Mouse (Mus musculus): ENCODE data around the gene BC024978. TPM values are rescaled to one million over a fixed set of nuclear protein-coding genes. Genes with fewer than 3 reads are reported as not detected.
A peak's percentile ranks its signal among the peaks of the same experiment; 100 is the strongest.

Gene BC024978
- polyA plus RNA-seq, 1 experiment = not detected

- Histone ChIP-seq H3K4me3 (ENCODE audit: insufficient read depth, low read depth, low read length) (no peak overlapping the region), H3K4me1 (ENCODE audit: control insufficient read depth, insufficient read depth, low read length) (peaks cover 9% of the 10 kb centered on the region), H3K27ac (ENCODE audit: insufficient read depth, low read depth, low read length) (no peak overlapping the region)
- TF ChIP-seq CTCF (IDR thresholded peaks at IDR 0.05; ENCODE audit: insufficient read depth, low read depth, low read length) = no peak
- no peak for TF ChIP-seq POLR2A (IDR thresholded peaks at IDR 0.05; ENCODE audit: insufficient read depth, low read depth, low read length)
Measured at GRCm38 (mm10) chr7:27198355-27198754, 2.8 kb downstream of the BC024978 start.

GRCm38 (mm10) chr7:27198779-27199178 lies 3.2 kb downstream of the BC024978 start:
- WGBS = 93% methylated on average over 8 of the region's 8 CpGs

GRCm38 (mm10) chr7:27203730-27204449 lies 8.3 kb downstream of the BC024978 start:
- H3K27ac ChIP-seq (ENCODE audit: insufficient read depth, low read depth, low read length) = no peak overlapping the region
- TF ChIP-seq CTCF (IDR thresholded peaks at IDR 0.05; ENCODE audit: insufficient read depth, low read depth, low read length) (no peak), POLR2A (IDR thresholded peaks at IDR 0.05; ENCODE audit: insufficient read depth, low read depth, low read length) (no peak)
- H3K4me1 ChIP-seq (ENCODE audit: control insufficient read depth, insufficient read depth, low read length) = no peaks in the 10 kb centered on the region
- 97% methylated on average over 8 of the region's 8 CpGs for WGBS
- no peak overlapping the region for H3K4me3 ChIP-seq (ENCODE audit: insufficient read depth, low read depth, low read length)

More at GRCm38 (mm10) chr7:27198779-27199178, 3.2 kb downstream of the BC024978 start:
- H3K4me1 ChIP-seq (ENCODE audit: control insufficient read depth, insufficient read depth, low read length) = peaks cover 5% of the 10 kb centered on the region
- H3K27ac ChIP-seq (ENCODE audit: insufficient read depth, low read depth, low read length) = no peak overlapping the region
- TF ChIP-seq POLR2A (IDR thresholded peaks at IDR 0.05; ENCODE audit: insufficient read depth, low read depth, low read length) (no peak), CTCF (IDR thresholded peaks at IDR 0.05; ENCODE audit: insufficient read depth, low read depth, low read length) (no peak)
- no peak overlapping the region for H3K4me3 ChIP-seq (ENCODE audit: insufficient read depth, low read depth, low read length)

GRCm38 (mm10) chr7:27212626-27213025 lies 17.0 kb downstream of the BC024978 start:
- Histone ChIP-seq H3K4me3 (ENCODE audit: insufficient read depth, low read depth, low read length) (no peak overlapping the region), H3K4me1 (ENCODE audit: control insufficient read depth, insufficient read depth, low read length) (no peaks in the 10 kb centered on the region), H3K27ac (ENCODE audit: insufficient read depth, low read depth, low read length) (no peak overlapping the region)
- TF ChIP-seq CTCF (IDR thresholded peaks at IDR 0.05; ENCODE audit: insufficient read depth, low read depth, low read length) = no peak
- TF ChIP-seq POLR2A (IDR thresholded peaks at IDR 0.05; ENCODE audit: insufficient read depth, low read depth, low read length) = no peak
- WGBS = 70% methylated on average over 2 of the region's 2 CpGs

GRCm38 (mm10) chr7:27218586-27218985 lies 23.0 kb downstream of the BC024978 start:
- no peak overlapping the region for H3K27ac ChIP-seq (ENCODE audit: insufficient read depth, low read depth, low read length)
- peaks cover 2% of the 10 kb centered on the region; the same call in 1 of the 2 replicates for H3K4me1 ChIP-seq (ENCODE audit: control insufficient read depth, insufficient read depth, low read length)
- no peak overlapping the region for H3K4me3 ChIP-seq (ENCODE audit: insufficient read depth, low read depth, low read length)
- TF ChIP-seq CTCF (IDR thresholded peaks at IDR 0.05; ENCODE audit: insufficient read depth, low read depth, low read length) = no peak
- no peak for TF ChIP-seq POLR2A (IDR thresholded peaks at IDR 0.05; ENCODE audit: insufficient read depth, low read depth, low read length)
- WGBS = 87% methylated on average over 7 of the region's 7 CpGs

GRCm38 (mm10) chr7:27219937-27220336 lies 24.4 kb downstream of the BC024978 start:
- Histone ChIP-seq H3K27ac (ENCODE audit: insufficient read depth, low read depth, low read length) (no peak overlapping the region), H3K4me3 (ENCODE audit: insufficient read depth, low read depth, low read length) (no peak overlapping the region), H3K4me1 (ENCODE audit: control insufficient read depth, insufficient read depth, low read length) (peaks cover 4% of the 10 kb centered on the region)
- no peak for TF ChIP-seq CTCF (IDR thresholded peaks at IDR 0.05; ENCODE audit: insufficient read depth, low read depth, low read length)
- TF ChIP-seq POLR2A (IDR thresholded peaks at IDR 0.05; ENCODE audit: insufficient read depth, low read depth, low read length) = no peak
- WGBS = 85% methylated on average over 11 of the region's 11 CpGs

- Histone ChIP-seq H3K4me3 (ENCODE audit: insufficient read depth, low read depth, low read length) (no peak overlapping the region), H3K4me1 (ENCODE audit: control insufficient read depth, insufficient read depth, low read length) (peaks cover 19% of the 10 kb centered on the region), H3K27ac (ENCODE audit: insufficient read depth, low read depth, low read length) (no peak overlapping the region)
- WGBS = 48% methylated on average over 6 of the region's 6 CpGs
- TF ChIP-seq CTCF (IDR thresholded peaks at IDR 0.05; ENCODE audit: insufficient read depth, low read depth, low read length) = no peak
- TF ChIP-seq POLR2A (IDR thresholded peaks at IDR 0.05; ENCODE audit: insufficient read depth, low read depth, low read length) = no peak
Measured at GRCm38 (mm10) chr7:27221939-27222338, 26.4 kb downstream of the BC024978 start.

- peaks cover 25% of the 10 kb centered on the region for H3K4me1 ChIP-seq (ENCODE audit: control insufficient read depth, insufficient read depth, low read length)
- 74% methylated on average over 1 of the region's 1 CpGs for WGBS
- TF ChIP-seq POLR2A (IDR thresholded peaks at IDR 0.05; ENCODE audit: insufficient read depth, low read depth, low read length) = no peak
- no peak overlapping the region for H3K4me3 ChIP-seq (ENCODE audit: insufficient read depth, low read depth, low read length)
- H3K27ac ChIP-seq (ENCODE audit: insufficient read depth, low read depth, low read length) = no peak overlapping the region
Measured at GRCm38 (mm10) chr7:27222538-27222937, 27.0 kb downstream of the BC024978 start.

- Histone ChIP-seq H3K4me3 (ENCODE audit: insufficient read depth, low read depth, low read length) (peak overlapping the region; percentile 23), H3K4me1 (ENCODE audit: control insufficient read depth, insufficient read depth, low read length) (peaks cover 30% of the 10 kb centered on the region), H3K27ac (ENCODE audit: insufficient read depth, low read depth, low read length) (no peak overlapping the region)
- 40% methylated on average over 11 of the region's 11 CpGs for WGBS
- TF ChIP-seq POLR2A (IDR thresholded peaks at IDR 0.05; ENCODE audit: insufficient read depth, low read depth, low read length) = no peak
- TF ChIP-seq CTCF (IDR thresholded peaks at IDR 0.05; ENCODE audit: insufficient read depth, low read depth, low read length) = no peak
Measured at GRCm38 (mm10) chr7:27224877-27225575, 29.4 kb downstream of the BC024978 start.
